Mouse (Mus musculus): ENCODE data around the gene Evc2. TPM values are rescaled to one million over a fixed set of nuclear protein-coding genes. Genes with fewer than 3 reads are reported as not detected.

The Evc2 gene
- polyA plus RNA-seq, 1 experiment = 15.6 TPM

DNA sequence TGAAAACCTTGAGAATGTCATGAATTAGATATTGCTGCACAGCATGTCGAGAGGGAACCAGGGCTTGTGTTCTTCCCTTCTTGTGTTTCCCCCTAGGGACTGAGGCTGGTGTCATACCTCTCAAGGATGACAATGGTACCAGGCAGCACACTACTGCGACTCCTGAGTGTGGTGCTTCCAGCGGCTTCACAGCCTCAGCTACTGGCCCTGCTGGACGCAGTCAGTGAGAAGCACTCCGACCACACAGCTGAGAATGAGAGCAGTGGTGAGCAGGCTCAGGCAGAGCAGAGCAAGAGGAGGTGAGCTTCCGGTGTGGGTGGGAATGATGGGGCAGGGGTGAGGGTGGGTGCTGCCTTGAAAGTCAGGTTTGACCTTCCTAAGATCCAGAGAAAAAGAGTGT, 80.7 kb downstream of the Evc2 start:
- Histone ChIP-seq H3K79me2 (ENCODE audit: control insufficient read depth, insufficient read depth) (no peaks in the 10 kb centered on the region), H3K36me3 (ENCODE audit: control insufficient read depth, insufficient read depth) (peaks cover 24% of the 10 kb centered on the region), H3K4me3 (ENCODE audit: insufficient read depth, poor library complexity, severe bottlenecking) (no peak overlapping the region), H3K79me3 (ENCODE audit: low read depth) (no peaks in the 10 kb centered on the region), H3ac (ENCODE audit: control insufficient read depth, insufficient read length, low read depth) (no peak overlapping the region), H3K27me3 (ENCODE audit: control insufficient read depth, insufficient read depth, insufficient read length) (no peaks in the 10 kb centered on the region)
- TF ChIP-seq CEBPB (IDR thresholded peaks at IDR 0.05; ENCODE audit: low read depth) (no peak), MAX (IDR thresholded peaks at IDR 0.05) (no peak), CTCF (IDR thresholded peaks at IDR 0.05; ENCODE audit: control insufficient read depth, insufficient read depth, insufficient read length) (no peak), MYOG (IDR thresholded peaks at IDR 0.05; ENCODE audit: control insufficient read depth, extremely low read depth, insufficient read length) (no peak), MYOD1 (IDR thresholded peaks at IDR 0.05; ENCODE audit: control insufficient read depth, insufficient read length, low read depth) (no peak), FOSL1 (IDR thresholded peaks at IDR 0.05; ENCODE audit: insufficient read depth, low read length, poor library complexity, severe bottlenecking) (no peak), USF1 (IDR thresholded peaks at IDR 0.05; ENCODE audit: low read depth) (no peak)

DNA sequence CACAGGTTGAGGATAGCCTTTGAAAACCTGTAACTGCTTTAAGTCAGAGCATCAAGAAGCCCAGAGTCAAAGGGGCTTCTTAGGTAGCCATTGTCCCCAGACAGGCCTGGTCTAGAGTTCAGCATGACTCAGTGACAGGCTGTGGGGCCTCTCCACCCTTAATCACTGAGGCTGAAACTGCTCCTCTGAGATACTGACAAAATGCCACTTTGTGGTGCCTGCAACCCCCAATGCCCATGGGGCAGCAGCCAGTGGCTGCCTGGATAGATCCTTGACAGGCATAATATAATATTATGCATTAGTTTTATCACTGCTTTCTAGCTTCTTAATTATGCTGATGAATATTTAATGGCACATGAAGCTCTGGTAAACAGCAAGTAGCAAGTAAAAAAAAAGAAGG, 88.9 kb downstream of the Evc2 start:
- no peak for TF ChIP-seq CEBPB (IDR thresholded peaks at IDR 0.05; ENCODE audit: low read depth)
- TF ChIP-seq MYOG (IDR thresholded peaks at IDR 0.05; ENCODE audit: control insufficient read depth, extremely low read depth, insufficient read length) = no peak
- TF ChIP-seq CTCF (IDR thresholded peaks at IDR 0.05; ENCODE audit: control insufficient read depth, insufficient read depth, insufficient read length) = no peak
- no peak for TF ChIP-seq FOSL1 (IDR thresholded peaks at IDR 0.05; ENCODE audit: insufficient read depth, low read length, poor library complexity, severe bottlenecking)
- TF ChIP-seq MAX (IDR thresholded peaks at IDR 0.05) = no peak
- no peak for TF ChIP-seq USF1 (IDR thresholded peaks at IDR 0.05; ENCODE audit: low read depth)
- no peak for TF ChIP-seq MYOD1 (IDR thresholded peaks at IDR 0.05; ENCODE audit: control insufficient read depth, insufficient read length, low read depth)
- Histone ChIP-seq H3K27me3 (ENCODE audit: control insufficient read depth, insufficient read depth, insufficient read length) (no peaks in the 10 kb centered on the region), H3K4me3 (ENCODE audit: insufficient read depth, poor library complexity, severe bottlenecking) (no peak overlapping the region), H3K79me2 (ENCODE audit: control insufficient read depth, insufficient read depth) (no peaks in the 10 kb centered on the region), H3K79me3 (ENCODE audit: low read depth) (no peaks in the 10 kb centered on the region), H3K36me3 (ENCODE audit: control insufficient read depth, insufficient read depth) (no peaks in the 10 kb centered on the region), H3ac (ENCODE audit: control insufficient read depth, insufficient read length, low read depth) (no peak overlapping the region)

- no peaks in the 10 kb centered on the region for H3K27me3 ChIP-seq (ENCODE audit: control insufficient read depth, insufficient read depth, insufficient read length)
- H3K79me3 ChIP-seq (ENCODE audit: low read depth) = no peaks in the 10 kb centered on the region
Observed at GRCm38 (mm10) chr5:37435417-37435816, 97.1 kb downstream of the Evc2 start.

GRCm38 (mm10) chr5:37442767-37443166, 104.5 kb downstream of the Evc2 start:
- H3K4me3 ChIP-seq (ENCODE audit: insufficient read depth, poor library complexity, severe bottlenecking) = no peak overlapping the region
- no peaks in the 10 kb centered on the region for H3K79me2 ChIP-seq (ENCODE audit: control insufficient read depth, insufficient read depth)
- H3K27me3 ChIP-seq (ENCODE audit: control insufficient read depth, insufficient read depth, insufficient read length) = no peaks in the 10 kb centered on the region
- no peak overlapping the region for H3ac ChIP-seq (ENCODE audit: control insufficient read depth, insufficient read length, low read depth)
- H3K36me3 ChIP-seq (ENCODE audit: control insufficient read depth, insufficient read depth) = no peaks in the 10 kb centered on the region
- TF ChIP-seq CTCF (IDR thresholded peaks at IDR 0.05; ENCODE audit: control insufficient read depth, insufficient read depth, insufficient read length) (no peak), MYOD1 (IDR thresholded peaks at IDR 0.05; ENCODE audit: control insufficient read depth, insufficient read length, low read depth) (peak; percentile 16), FOSL1 (IDR thresholded peaks at IDR 0.05; ENCODE audit: insufficient read depth, low read length, poor library complexity, severe bottlenecking) (peak; percentile 70)
- no peaks in the 10 kb centered on the region for H3K79me3 ChIP-seq (ENCODE audit: low read depth)

More at GRCm38 (mm10) chr5:37435417-37435816, 97.1 kb downstream of the Evc2 start:
- no peaks in the 10 kb centered on the region for H3K79me2 ChIP-seq (ENCODE audit: control insufficient read depth, insufficient read depth)
- no peak overlapping the region for H3ac ChIP-seq (ENCODE audit: control insufficient read depth, insufficient read length, low read depth)
- no peaks in the 10 kb centered on the region for H3K36me3 ChIP-seq (ENCODE audit: control insufficient read depth, insufficient read depth)
- no peak overlapping the region for H3K4me3 ChIP-seq (ENCODE audit: insufficient read depth, poor library complexity, severe bottlenecking)
- TF ChIP-seq MYOG (IDR thresholded peaks at IDR 0.05; ENCODE audit: control insufficient read depth, extremely low read depth, insufficient read length) (no peak), MYOD1 (IDR thresholded peaks at IDR 0.05; ENCODE audit: control insufficient read depth, insufficient read length, low read depth) (no peak), CEBPB (IDR thresholded peaks at IDR 0.05; ENCODE audit: low read depth) (no peak), FOSL1 (IDR thresholded peaks at IDR 0.05; ENCODE audit: insufficient read depth, low read length, poor library complexity, severe bottlenecking) (no peak)

DNA sequence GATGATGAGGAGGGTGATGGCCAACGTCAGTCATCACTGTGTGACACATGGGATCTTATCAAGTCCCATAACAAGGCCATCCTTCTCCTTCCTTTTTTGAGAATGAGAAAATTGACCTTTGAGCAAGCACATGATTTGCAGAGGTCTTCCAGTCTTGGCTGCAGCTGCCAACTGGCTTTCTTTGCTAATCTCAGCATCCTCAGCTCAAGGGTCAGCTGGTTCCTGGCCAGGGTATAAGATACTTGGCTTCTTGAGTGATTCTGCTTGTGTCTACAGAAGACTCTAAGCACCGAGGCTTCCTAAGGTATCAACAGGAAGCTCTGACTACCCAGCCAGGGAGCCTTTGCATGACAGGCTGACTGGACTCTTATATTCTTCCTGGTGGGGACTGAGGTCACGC, 109.2 kb downstream of the Evc2 start:
- Histone ChIP-seq H3K36me3 (ENCODE audit: control insufficient read depth, insufficient read depth) (no peaks in the 10 kb centered on the region), H3ac (ENCODE audit: control insufficient read depth, insufficient read length, low read depth) (no peak overlapping the region), H3K79me2 (ENCODE audit: control insufficient read depth, insufficient read depth) (no peaks in the 10 kb centered on the region), H3K4me3 (ENCODE audit: insufficient read depth, poor library complexity, severe bottlenecking) (no peak overlapping the region), H3K27me3 (ENCODE audit: control insufficient read depth, insufficient read depth, insufficient read length) (peaks cover 4% of the 10 kb centered on the region), H3K79me3 (ENCODE audit: low read depth) (no peaks in the 10 kb centered on the region)
- no peak for TF ChIP-seq CTCF (IDR thresholded peaks at IDR 0.05; ENCODE audit: control insufficient read depth, insufficient read depth, insufficient read length)
- no peak for TF ChIP-seq USF1 (IDR thresholded peaks at IDR 0.05; ENCODE audit: low read depth)
- no peak for TF ChIP-seq MYOD1 (IDR thresholded peaks at IDR 0.05; ENCODE audit: control insufficient read depth, insufficient read length, low read depth)
- TF ChIP-seq CEBPB (IDR thresholded peaks at IDR 0.05; ENCODE audit: low read depth) = no peak
- TF ChIP-seq MAX (IDR thresholded peaks at IDR 0.05) = no peak
- TF ChIP-seq MYOG (IDR thresholded peaks at IDR 0.05; ENCODE audit: control insufficient read depth, extremely low read depth, insufficient read length) = no peak
- no peak for TF ChIP-seq FOSL1 (IDR thresholded peaks at IDR 0.05; ENCODE audit: insufficient read depth, low read length, poor library complexity, severe bottlenecking)

DNA sequence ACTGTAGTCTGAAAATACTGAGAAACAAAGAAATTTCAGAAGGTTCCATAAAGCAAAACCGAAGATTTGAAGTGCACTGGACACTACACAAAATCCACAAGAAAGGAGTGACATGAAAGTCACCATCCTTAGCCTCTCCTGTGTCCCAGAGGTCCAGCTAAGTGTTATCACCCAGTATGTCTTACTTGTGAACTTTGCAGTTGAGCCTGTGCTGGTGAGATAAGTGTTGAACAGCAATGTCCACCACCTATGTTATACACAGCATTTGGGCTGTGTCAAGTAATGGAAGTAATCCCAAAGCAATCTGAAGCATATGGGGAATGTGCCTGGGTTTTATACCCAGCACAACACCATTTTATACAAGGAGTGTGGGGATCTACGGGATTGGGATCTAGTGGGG, 118.3 kb downstream of the Evc2 start:
- Histone ChIP-seq H3K27me3 (ENCODE audit: control insufficient read depth, insufficient read depth, insufficient read length) (peaks cover 5% of the 10 kb centered on the region), H3K4me3 (ENCODE audit: insufficient read depth, poor library complexity, severe bottlenecking) (no peak overlapping the region), H3K36me3 (ENCODE audit: control insufficient read depth, insufficient read depth) (no peaks in the 10 kb centered on the region), H3ac (ENCODE audit: control insufficient read depth, insufficient read length, low read depth) (no peak overlapping the region), H3K79me2 (ENCODE audit: control insufficient read depth, insufficient read depth) (no peaks in the 10 kb centered on the region), H3K79me3 (ENCODE audit: low read depth) (no peaks in the 10 kb centered on the region)
- TF ChIP-seq CEBPB (IDR thresholded peaks at IDR 0.05; ENCODE audit: low read depth) (no peak), CTCF (IDR thresholded peaks at IDR 0.05; ENCODE audit: control insufficient read depth, insufficient read depth, insufficient read length) (no peak), USF1 (IDR thresholded peaks at IDR 0.05; ENCODE audit: low read depth) (no peak), MAX (IDR thresholded peaks at IDR 0.05) (no peak), MYOG (IDR thresholded peaks at IDR 0.05; ENCODE audit: control insufficient read depth, extremely low read depth, insufficient read length) (no peak), MYOD1 (IDR thresholded peaks at IDR 0.05; ENCODE audit: control insufficient read depth, insufficient read length, low read depth) (no peak), FOSL1 (IDR thresholded peaks at IDR 0.05; ENCODE audit: insufficient read depth, low read length, poor library complexity, severe bottlenecking) (no peak)
